Mouse (Mus musculus) neural tube, embryonic 13.5 days (tissue): ENCODE measurements around the gene Ppp4r1. TPM values are rescaled to one million over a fixed set of nuclear protein-coding genes. Genes with fewer than 3 reads are reported as not detected.

Experiments used
- ATAC-seq: fragments of 200-750 bp; cut with Nextera tagmentation; 2 replicates; pipeline ENCODE4 v1.8.0; 2017; ENCODE audit warnings: low read depth, mild to moderate bottlenecking, moderate TSS enrichment, moderate library complexity
- H3K27ac ChIP-seq: fragments of 300-500 bp; sonication (generic); replicated peaks from 2 replicates; pipeline ENCODE4 v1.5.1; 2015; ENCODE audit warnings: moderate library complexity, mild to moderate bottlenecking, inconsistent platforms
- H3K27me3 ChIP-seq: fragments of 300-500 bp; sonication (generic); 2 replicates; pipeline ENCODE4 v1.6.1; 2015; ENCODE audit warnings: mild to moderate bottlenecking, inconsistent platforms
- H3K36me3 ChIP-seq: fragments of 300-500 bp; sonication (generic); 2 replicates; pipeline ENCODE4 v1.6.1; 2015; ENCODE audit warnings: mild to moderate bottlenecking, inconsistent platforms
- H3K4me1 ChIP-seq: fragments of 300-500 bp; sonication (generic); replicated peaks from 2 replicates; pipeline ENCODE4 v1.6.1; 2015; ENCODE audit warnings: inconsistent platforms
- H3K4me2 ChIP-seq: fragments of 300-500 bp; sonication (generic); 2 replicates; pipeline ENCODE4 v1.6.1; 2015; ENCODE audit warnings: inconsistent platforms, mild to moderate bottlenecking, moderate library complexity
- H3K4me3 ChIP-seq: fragments of 300-500 bp; sonication (generic); 2 replicates; pipeline ENCODE4 v1.5.1; 2015; ENCODE audit warnings: mild to moderate bottlenecking, inconsistent platforms
- H3K9ac ChIP-seq: fragments of 300-500 bp; sonication (generic); 2 replicates; pipeline ENCODE4 v1.6.1; 2015; ENCODE audit warnings: moderate library complexity, mild to moderate bottlenecking, inconsistent platforms
- H3K9me3 ChIP-seq: fragments of 300-500 bp; sonication (generic); 2 replicates; pipeline ENCODE4 v1.6.1; 2016; ENCODE audit warnings: inconsistent platforms
- WGBS: fragments of 180-500 bp; shearing (Covaris S2); methylation state at CpG from one replicate; pipeline ENCODE4 v1.1.7; 2015; 5-methylcytosine and 5-hydroxymethylcytosine counted together
- polyA plus RNA-seq: library from polyadenylated mRNA; unstranded; fragments of >200 nt; fragmentation: Nextera tagmentation; extraction: Ambion mirVana; gene quantifications from 2 replicates; pipeline ENCODE4 v1.2.1, GENCODE M21; 2015

The Ppp4r1 gene
- polyA plus RNA-seq, 1 experiment from 2014 or later: 44.7 TPM

GRCm38 (mm10) chr17:65793307-65793930 lies 11.0 kb downstream of the Ppp4r1 start:
- 95% methylated on average over 12 of the region's 12 CpGs for WGBS
- no peaks in the 10 kb centered on the region for H3K9me3 ChIP-seq
- no peak for ATAC-seq

GRCm38 (mm10) chr17:65794096-65794850 lies 11.9 kb downstream of the Ppp4r1 start:
- no peak overlapping the region for H3K4me2 ChIP-seq
- 0 out of 2 replicates have a peak, but pooled peaks cover 7% of the 10 kb centered on the region for H3K36me3 ChIP-seq
- no peak for ATAC-seq
- WGBS: 86% methylated on average over 12 of the region's 13 CpGs
- H3K9ac ChIP-seq: no peak overlapping the region
- H3K27me3 ChIP-seq: no peaks in the 10 kb centered on the region
- H3K9me3 ChIP-seq: no peaks in the 10 kb centered on the region
- H3K4me3 ChIP-seq: no peak overlapping the region
- no peak overlapping the region for H3K27ac ChIP-seq
- peaks cover 3% of the 10 kb centered on the region for H3K4me1 ChIP-seq

More at GRCm38 (mm10) chr17:65793307-65793930, 11.0 kb downstream of the Ppp4r1 start:
- H3K27ac ChIP-seq: no peak overlapping the region
- peaks cover 11% of the 10 kb centered on the region for H3K4me1 ChIP-seq
- 0 out of 2 replicates have a peak, but pooled peaks cover 7% of the 10 kb centered on the region for H3K36me3 ChIP-seq
- no peak overlapping the region for H3K4me2 ChIP-seq
- no peaks in the 10 kb centered on the region for H3K27me3 ChIP-seq
- no peak overlapping the region for H3K4me3 ChIP-seq
- no peak overlapping the region for H3K9ac ChIP-seq

GRCm38 (mm10) chr17:65796056-65796455 lies 13.7 kb downstream of the Ppp4r1 start:
- WGBS: 52% methylated on average over 7 of the region's 7 CpGs
- peaks cover 9% of the 10 kb centered on the region for H3K4me1 ChIP-seq
- H3K9ac ChIP-seq: no peak overlapping the region
- ATAC-seq: no peak
- 0 out of 2 replicates have a peak, but pooled peaks cover 7% of the 10 kb centered on the region for H3K36me3 ChIP-seq
- H3K9me3 ChIP-seq: no peaks in the 10 kb centered on the region
- H3K27me3 ChIP-seq: no peaks in the 10 kb centered on the region
- no peak overlapping the region for H3K4me2 ChIP-seq
- H3K4me3 ChIP-seq: no peak overlapping the region
- no peak overlapping the region for H3K27ac ChIP-seq

GRCm38 (mm10) chr17:65798446-65798845 lies 16.1 kb downstream of the Ppp4r1 start:
- Histone ChIP-seq H3K36me3 (0 out of 2 replicates have a peak, but pooled peaks cover 7% of the 10 kb centered on the region), H3K27ac (no peak overlapping the region), H3K9ac (no peak overlapping the region), H3K9me3 (no peaks in the 10 kb centered on the region), H3K4me3 (no peak overlapping the region), H3K27me3 (no peaks in the 10 kb centered on the region), H3K4me1 (peaks cover 12% of the 10 kb centered on the region; the same call in 1 of the 2 replicates), H3K4me2 (no peak overlapping the region)
- ATAC-seq: no peak
- WGBS: 76% methylated on average over 4 of the region's 4 CpGs

- no peak overlapping the region for H3K9ac ChIP-seq
- H3K36me3 ChIP-seq: peaks cover 8% of the 10 kb centered on the region; the same call in 1 of the 2 replicates
- 84% methylated on average over 1 of the region's 1 CpGs for WGBS
- H3K9me3 ChIP-seq: no peaks in the 10 kb centered on the region
- H3K4me2 ChIP-seq: no peak overlapping the region
- no peak overlapping the region for H3K27ac ChIP-seq
- ATAC-seq: no peak
- no peaks in the 10 kb centered on the region for H3K27me3 ChIP-seq
- H3K4me1 ChIP-seq: peaks cover 12% of the 10 kb centered on the region; the same call in 1 of the 2 replicates
- H3K4me3 ChIP-seq: no peak overlapping the region
Observed at GRCm38 (mm10) chr17:65799353-65799752, 17.0 kb downstream of the Ppp4r1 start.

GRCm38 (mm10) chr17:65800451-65800850 lies 18.1 kb downstream of the Ppp4r1 start:
- H3K27me3 ChIP-seq: no peaks in the 10 kb centered on the region
- H3K36me3 ChIP-seq: peaks cover 9% of the 10 kb centered on the region
- no peak overlapping the region for H3K4me3 ChIP-seq
- H3K9me3 ChIP-seq: no peaks in the 10 kb centered on the region
- ATAC-seq: no peak
- H3K27ac ChIP-seq: no peak overlapping the region
- no peak overlapping the region for H3K9ac ChIP-seq
- peaks cover 12% of the 10 kb centered on the region; the same call in 1 of the 2 replicates for H3K4me1 ChIP-seq
- WGBS: 89% methylated on average over 6 of the region's 6 CpGs
- H3K4me2 ChIP-seq: no peak overlapping the region

GRCm38 (mm10) chr17:65802026-65802425 lies 19.7 kb downstream of the Ppp4r1 start:
- Histone ChIP-seq H3K9ac (no peak overlapping the region), H3K27me3 (no peaks in the 10 kb centered on the region), H3K9me3 (no peaks in the 10 kb centered on the region), H3K4me2 (no peak overlapping the region), H3K27ac (no peak overlapping the region), H3K4me3 (no peak overlapping the region), H3K4me1 (peaks cover 12% of the 10 kb centered on the region; the same call in 1 of the 2 replicates), H3K36me3 (peaks cover 9% of the 10 kb centered on the region)
- 86% methylated on average over 4 of the region's 4 CpGs for WGBS
- no peak for ATAC-seq

GRCm38 (mm10) chr17:65805966-65806365 lies 23.6 kb downstream of the Ppp4r1 start:
- H3K9ac ChIP-seq: no peak overlapping the region
- ATAC-seq: no peak
- H3K27ac ChIP-seq: no peak overlapping the region
- no peaks in the 10 kb centered on the region for H3K27me3 ChIP-seq
- peaks cover 17% of the 10 kb centered on the region for H3K36me3 ChIP-seq
- WGBS: 86% methylated on average over 4 of the region's 4 CpGs
- no peak overlapping the region for H3K4me2 ChIP-seq
- no peak overlapping the region for H3K4me3 ChIP-seq
- H3K4me1 ChIP-seq: peaks cover 6% of the 10 kb centered on the region; the same call in 1 of the 2 replicates
- no peaks in the 10 kb centered on the region for H3K9me3 ChIP-seq

GRCm38 (mm10) chr17:65806416-65806815 lies 24.0 kb downstream of the Ppp4r1 start:
- peaks cover 22% of the 10 kb centered on the region for H3K36me3 ChIP-seq
- H3K4me3 ChIP-seq: no peak overlapping the region
- no peak overlapping the region for H3K4me2 ChIP-seq
- no peak overlapping the region for H3K9ac ChIP-seq
- 91% methylated on average over 2 of the region's 2 CpGs for WGBS
- no peaks in the 10 kb centered on the region for H3K27me3 ChIP-seq
- no peaks in the 10 kb centered on the region for H3K9me3 ChIP-seq
- H3K27ac ChIP-seq: no peak overlapping the region
- H3K4me1 ChIP-seq: peaks cover 6% of the 10 kb centered on the region; the same call in 1 of the 2 replicates
- no peak for ATAC-seq

- Histone ChIP-seq H3K9me3 (no peaks in the 10 kb centered on the region), H3K27me3 (no peaks in the 10 kb centered on the region), H3K4me2 (no peak overlapping the region), H3K27ac (no peak overlapping the region), H3K4me3 (no peak overlapping the region), H3K9ac (no peak overlapping the region), H3K36me3 (peaks cover 53% of the 10 kb centered on the region), H3K4me1 (no peaks in the 10 kb centered on the region)
- no peak for ATAC-seq
- 91% methylated on average over 5 of the region's 5 CpGs for WGBS
Observed at GRCm38 (mm10) chr17:65811032-65811431, 28.7 kb downstream of the Ppp4r1 start.

- Histone ChIP-seq H3K27ac (no peak overlapping the region), H3K9ac (no peak overlapping the region), H3K4me2 (no peak overlapping the region), H3K4me3 (no peak overlapping the region), H3K27me3 (no peaks in the 10 kb centered on the region), H3K36me3 (peaks cover 75% of the 10 kb centered on the region), H3K9me3 (no peaks in the 10 kb centered on the region), H3K4me1 (no peaks in the 10 kb centered on the region)
- WGBS: 94% methylated on average over 8 of the region's 8 CpGs
- no peak for ATAC-seq
Observed at GRCm38 (mm10) chr17:65813763-65814162, 31.4 kb downstream of the Ppp4r1 start.

- H3K4me3 ChIP-seq: no peak overlapping the region
- no peaks in the 10 kb centered on the region for H3K9me3 ChIP-seq
- no peaks in the 10 kb centered on the region for H3K4me1 ChIP-seq
- no peak overlapping the region for H3K9ac ChIP-seq
- 96% methylated on average over 5 of the region's 5 CpGs for WGBS
- no peaks in the 10 kb centered on the region for H3K27me3 ChIP-seq
- no peak for ATAC-seq
- H3K36me3 ChIP-seq: peaks cover 76% of the 10 kb centered on the region
- H3K4me2 ChIP-seq: no peak overlapping the region
- no peak overlapping the region for H3K27ac ChIP-seq
Observed at GRCm38 (mm10) chr17:65820197-65820596, 37.8 kb downstream of the Ppp4r1 start.
